Comparison of ENCODE assay signal across 8 mouse cellular contexts in genomic region chr7:25676085-25676781, GRCm38 (mm10). TPM values are rescaled to one million over a fixed set of nuclear protein-coding genes. Genes with fewer than 3 reads are reported as not detected.
DNase-seq lines count a peak whose midpoint lies in the region; ATAC-seq and TF ChIP-seq lines count a peak whose summit lies in the region.

No protein-coding gene starts in this region.

- peak; percentile 80 to 87 for DNase-seq in heart, adult 2 months
- peak; percentile 100 for DNase-seq in cerebellum, postnatal 25 days
- DNase-seq in layer of hippocampus, postnatal 25 days (ENCODE audit: extremely low spot score in 1 of 2, low spot score in 1 of 2), result peak; percentile 85 to 89
- DNase-seq in urinary bladder, postnatal 25 days (ENCODE audit: low spot score), result peak; percentile 48

- TF ChIP-seq CTCF in heart, adult 2 months (IDR thresholded peaks at IDR 0.05), result no peak

- ATAC-seq in heart, embryonic 11.5 days (replicated peaks; ENCODE audit: insufficient number of reproducible peaks, low FRiP score, low TSS enrichment), result no peak
- ATAC-seq in heart, embryonic 15.5 days (replicated peaks; ENCODE audit: insufficient number of reproducible peaks, insufficient read depth, low FRiP score, low read depth), result 0 out of 2 replicates have a peak, but pooled peaks have one; percentile 6
- ATAC-seq in midbrain, embryonic 16.5 days, result no peak; the same call in 1 of the 2 replicates
- no peak for ATAC-seq in intestine, embryonic 15.5 days

- WGBS in heart, adult 2 months, result 16% methylated on average over 15 of the region's 15 CpGs
- WGBS in heart, embryonic 11.5 days (ENCODE audit: insufficient replicate concordance), result 73% methylated on average over 15 of the region's 15 CpGs
- WGBS in heart, embryonic 15.5 days, result 37% methylated on average over 15 of the region's 15 CpGs
- WGBS in midbrain, embryonic 16.5 days, result 52% methylated on average over 15 of the region's 15 CpGs
- WGBS in intestine, embryonic 15.5 days, result 53% methylated on average over 15 of the region's 15 CpGs

- H3K36me3 ChIP-seq in heart, adult 2 months (ENCODE audit: control insufficient read depth, insufficient read depth, low read length), result no peaks in the 10 kb centered on the region
- no peaks in the 10 kb centered on the region for H3K36me3 ChIP-seq in heart, embryonic 11.5 days (ENCODE audit: control insufficient read depth, insufficient read depth, low read length)
- H3K36me3 ChIP-seq in heart, embryonic 15.5 days, result no peaks in the 10 kb centered on the region
- H3K36me3 ChIP-seq in midbrain, embryonic 16.5 days (ENCODE audit: control insufficient read depth, insufficient read depth, low read length), result no peaks in the 10 kb centered on the region
- H3K36me3 ChIP-seq in intestine, embryonic 15.5 days, result no peaks in the 10 kb centered on the region

- H3K27me3 ChIP-seq in heart, adult 2 months (ENCODE audit: control insufficient read depth, insufficient read depth, low read length), result no peaks in the 10 kb centered on the region; the same call in 1 of the 2 replicates
- H3K27me3 ChIP-seq in heart, embryonic 11.5 days (ENCODE audit: control insufficient read depth, insufficient read depth, low read length), result peaks cover 34% of the 10 kb centered on the region
- peaks cover 28% of the 10 kb centered on the region for H3K27me3 ChIP-seq in heart, embryonic 15.5 days
- H3K27me3 ChIP-seq in midbrain, embryonic 16.5 days (ENCODE audit: control insufficient read depth, insufficient read depth, low read depth, low read length), result peaks cover 18% of the 10 kb centered on the region
- H3K27me3 ChIP-seq in intestine, embryonic 15.5 days (replicated peaks), result peaks cover 26% of the 10 kb centered on the region

- peak; percentile 29; the same call in 1 of the 2 replicates for TF ChIP-seq EP300 in heart, adult 2 months (IDR thresholded peaks at IDR 0.05; ENCODE audit: insufficient read depth, low read depth, low read length)

- no peak overlapping the region for H3K4me3 ChIP-seq in heart, adult 2 months
- H3K4me3 ChIP-seq in heart, embryonic 11.5 days (ENCODE audit: low read depth, low read length), result no peak overlapping the region
- H3K4me3 ChIP-seq in heart, embryonic 15.5 days, result no peak overlapping the region
- H3K4me3 ChIP-seq in midbrain, embryonic 16.5 days (ENCODE audit: low read depth, low read length), result no peak overlapping the region
- no peak overlapping the region for H3K4me3 ChIP-seq in intestine, embryonic 15.5 days (replicated peaks)

- no peak overlapping the region for H3K9ac ChIP-seq in heart, adult 2 months (ENCODE audit: low read depth, low read length)
- H3K9ac ChIP-seq in heart, embryonic 11.5 days (ENCODE audit: low read depth, low read length), result no peak overlapping the region
- no peak overlapping the region for H3K9ac ChIP-seq in heart, embryonic 15.5 days
- H3K9ac ChIP-seq in midbrain, embryonic 16.5 days (ENCODE audit: low read depth, low read length), result no peak overlapping the region
- no peak overlapping the region for H3K9ac ChIP-seq in intestine, embryonic 15.5 days

- H3K9me3 ChIP-seq in heart, embryonic 11.5 days (replicated peaks; ENCODE audit: control insufficient read depth, low read length), result no peaks in the 10 kb centered on the region
- no peaks in the 10 kb centered on the region for H3K9me3 ChIP-seq in heart, embryonic 15.5 days (replicated peaks)
- H3K9me3 ChIP-seq in midbrain, embryonic 16.5 days (replicated peaks; ENCODE audit: control insufficient read depth, low read length, poor library complexity, severe bottlenecking), result no peaks in the 10 kb centered on the region
- no peaks in the 10 kb centered on the region for H3K9me3 ChIP-seq in intestine, embryonic 15.5 days

- no peak overlapping the region for H3K4me2 ChIP-seq in heart, embryonic 11.5 days
- no peak overlapping the region for H3K4me2 ChIP-seq in heart, embryonic 15.5 days
- H3K4me2 ChIP-seq in midbrain, embryonic 16.5 days (ENCODE audit: low read length), result peak overlapping the region; percentile 7; the same call in 1 of the 2 replicates
- no peak overlapping the region for H3K4me2 ChIP-seq in intestine, embryonic 15.5 days (replicated peaks)

- H3K4me1 ChIP-seq in heart, adult 2 months (ENCODE audit: control insufficient read depth, insufficient read depth, low read length), result peaks cover 2% of the 10 kb centered on the region; the same call in 1 of the 2 replicates
- peaks cover 10% of the 10 kb centered on the region; the same call in 1 of the 2 replicates for H3K4me1 ChIP-seq in heart, embryonic 11.5 days (ENCODE audit: control insufficient read depth, insufficient read depth, low read length)
- H3K4me1 ChIP-seq in heart, embryonic 15.5 days (replicated peaks), result peaks cover 33% of the 10 kb centered on the region
- H3K4me1 ChIP-seq in midbrain, embryonic 16.5 days (ENCODE audit: control insufficient read depth, insufficient read depth, low read length), result peaks cover 10% of the 10 kb centered on the region
- H3K4me1 ChIP-seq in intestine, embryonic 15.5 days (replicated peaks), result peaks cover 15% of the 10 kb centered on the region

- intact Hi-C loops in heart, adult 2 months (cut with DNase I), result loop anchor here (2.0 kb wide), 1 partner anchor 15 kb away; no protein-coding TSS in a partner anchor

- H3K79me2 ChIP-seq in heart, adult 2 months (replicated peaks; ENCODE audit: control insufficient read depth, insufficient read depth, low read length), result no peaks in the 10 kb centered on the region

- TF ChIP-seq POLR2A in heart, adult 2 months (IDR thresholded peaks at IDR 0.05; ENCODE audit: insufficient read depth, low read depth, low read length), result no peak

- no peak overlapping the region; the same call in 1 of the 2 replicates for H3K27ac ChIP-seq in heart, adult 2 months
- no peak overlapping the region for H3K27ac ChIP-seq in heart, embryonic 11.5 days (ENCODE audit: low read depth, low read length)
- peak overlapping the region; percentile 44 for H3K27ac ChIP-seq in heart, embryonic 15.5 days
- peak overlapping the region; percentile 40; the same call in 1 of the 2 replicates for H3K27ac ChIP-seq in midbrain, embryonic 16.5 days (ENCODE audit: low read length)
- no peak overlapping the region for H3K27ac ChIP-seq in intestine, embryonic 15.5 days

RNA-seq across cellular contexts. Expression of gene Tmem91, which starts 1.3 kb away (rescaled TPM):
- not detected for total RNA-seq in heart, adult 2 months (2021)
- polyA plus RNA-seq in heart, adult 2 months (2012; rRNA removed), result 1.1 TPM in 1 of 2 replicates, not detected in the other
- 1.2 and 2.0 TPM in 2 replicates for polyA plus RNA-seq in heart, embryonic 11.5 days (2014; fragmentation: Nextera tagmentation; extraction: Ambion mirVana)
- polyA plus RNA-seq in heart, embryonic 15.5 days (2015; fragmentation: Nextera tagmentation; extraction: Ambion mirVana), result 1.8 and 2.2 TPM in 2 replicates
- total RNA-seq in layer of hippocampus, postnatal 25 days (2021), result 10 to 100 TPM; 12.7 to 16.5 TPM
- polyA plus RNA-seq in midbrain, embryonic 16.5 days (2015; fragmentation: Nextera tagmentation; extraction: Ambion mirVana), result 61.6 and 90.5 TPM in 2 replicates
- polyA plus RNA-seq in intestine, embryonic 15.5 days (2015; fragmentation: Nextera tagmentation; extraction: Ambion mirVana), result 1.9 and 2.4 TPM in 2 replicates

RNA-seq across cellular contexts. Expression of gene B9d2, which starts 4.3 kb away (rescaled TPM):
- 10 to 100 TPM in 1 of 2 experiments, 1 to 10 TPM in 1; 7.9 to 10.2 TPM for total RNA-seq in heart, adult 2 months (2021)
- polyA plus RNA-seq in heart, adult 2 months (2012; rRNA removed), result 31.5 and 32.2 TPM in 2 replicates
- polyA plus RNA-seq in heart, embryonic 11.5 days (2014; fragmentation: Nextera tagmentation; extraction: Ambion mirVana), result 28.0 and 29.5 TPM in 2 replicates
- 24.5 and 30.9 TPM in 2 replicates for polyA plus RNA-seq in heart, embryonic 15.5 days (2015; fragmentation: Nextera tagmentation; extraction: Ambion mirVana)
- total RNA-seq in layer of hippocampus, postnatal 25 days (2021), result 10 to 100 TPM; 25.2 to 25.7 TPM
- polyA plus RNA-seq in midbrain, embryonic 16.5 days (2015; fragmentation: Nextera tagmentation; extraction: Ambion mirVana), result 40.0 and 49.8 TPM in 2 replicates
- 22.4 and 23.7 TPM in 2 replicates for polyA plus RNA-seq in intestine, embryonic 15.5 days (2015; fragmentation: Nextera tagmentation; extraction: Ambion mirVana)

RNA-seq across cellular contexts. Expression of gene Tgfb1, which starts 10.6 kb away (rescaled TPM):
- total RNA-seq in heart, adult 2 months (2021), result 10 to 100 TPM; 21.5 to 22.5 TPM
- polyA plus RNA-seq in heart, adult 2 months (2012; rRNA removed), result 16.3 and 24.7 TPM in 2 replicates
- polyA plus RNA-seq in heart, embryonic 11.5 days (2014; fragmentation: Nextera tagmentation; extraction: Ambion mirVana), result 3.5 and 3.6 TPM in 2 replicates
- 3.2 and 4.6 TPM in 2 replicates for polyA plus RNA-seq in heart, embryonic 15.5 days (2015; fragmentation: Nextera tagmentation; extraction: Ambion mirVana)
- total RNA-seq in layer of hippocampus, postnatal 25 days (2021), result 1 to 10 TPM; 7.0 to 8.6 TPM
- polyA plus RNA-seq in midbrain, embryonic 16.5 days (2015; fragmentation: Nextera tagmentation; extraction: Ambion mirVana), result 0.21 and 0.78 TPM in 2 replicates
- 2.3 and 2.5 TPM in 2 replicates for polyA plus RNA-seq in intestine, embryonic 15.5 days (2015; fragmentation: Nextera tagmentation; extraction: Ambion mirVana)

RNA-seq across cellular contexts. Expression of gene Exosc5, which starts 17.3 kb away (rescaled TPM):
- total RNA-seq in heart, adult 2 months (2021), result 10 to 100 TPM; 16.6 to 20.5 TPM
- 21.0 and 23.5 TPM in 2 replicates for polyA plus RNA-seq in heart, adult 2 months (2012; rRNA removed)
- 40.4 and 44.8 TPM in 2 replicates for polyA plus RNA-seq in heart, embryonic 11.5 days (2014; fragmentation: Nextera tagmentation; extraction: Ambion mirVana)
- 30.3 and 45.7 TPM in 2 replicates for polyA plus RNA-seq in heart, embryonic 15.5 days (2015; fragmentation: Nextera tagmentation; extraction: Ambion mirVana)
- total RNA-seq in layer of hippocampus, postnatal 25 days (2021), result 10 to 100 TPM; 26.4 to 30.5 TPM
- polyA plus RNA-seq in midbrain, embryonic 16.5 days (2015; fragmentation: Nextera tagmentation; extraction: Ambion mirVana), result 35.2 and 35.4 TPM in 2 replicates
- polyA plus RNA-seq in intestine, embryonic 15.5 days (2015; fragmentation: Nextera tagmentation; extraction: Ambion mirVana), result 80.5 and 87.7 TPM in 2 replicates

RNA-seq across cellular contexts. Expression of gene Bckdha, which starts 17.5 kb away (rescaled TPM):
- 100 to 1,000 TPM; 225 to 312 TPM for total RNA-seq in heart, adult 2 months (2021)
- polyA plus RNA-seq in heart, adult 2 months (2012; rRNA removed), result 490 and 545 TPM in 2 replicates
- 41.4 and 45.7 TPM in 2 replicates for polyA plus RNA-seq in heart, embryonic 11.5 days (2014; fragmentation: Nextera tagmentation; extraction: Ambion mirVana)
- polyA plus RNA-seq in heart, embryonic 15.5 days (2015; fragmentation: Nextera tagmentation; extraction: Ambion mirVana), result 58.5 and 68.9 TPM in 2 replicates
- total RNA-seq in layer of hippocampus, postnatal 25 days (2021), result 10 to 100 TPM; 40.1 to 45.5 TPM
- polyA plus RNA-seq in midbrain, embryonic 16.5 days (2015; fragmentation: Nextera tagmentation; extraction: Ambion mirVana), result 38.2 and 41.4 TPM in 2 replicates
- 44.7 and 49.2 TPM in 2 replicates for polyA plus RNA-seq in intestine, embryonic 15.5 days (2015; fragmentation: Nextera tagmentation; extraction: Ambion mirVana)

Comparison
In these comparisons a context has a peak if more than half of its experiments do, and no peak if none do; other contexts are left out.
1. H3K27ac ChIP-seq: peak in heart, embryonic 15.5 days (single experiment) and midbrain, embryonic 16.5 days (single experiment); none in heart, adult 2 months (single experiment), heart, embryonic 11.5 days (single experiment) and intestine, embryonic 15.5 days (single experiment).
2. DNase-seq: peak in every context shown above with its lines; median percentile 100 in cerebellum, postnatal 25 days; 87 in layer of hippocampus, postnatal 25 days; 84 in heart, adult 2 months; 48 in urinary bladder, postnatal 25 days.
3. RNA of gene Tmem91, which starts 1.3 kb away (polyA plus RNA-seq): 61.6 to 90.5 TPM in midbrain, embryonic 16.5 days; 1.9 to 2.4 TPM in intestine, embryonic 15.5 days, 1.2 to 2.0 TPM in heart, embryonic 11.5 days, 1.8 to 2.2 TPM in heart, embryonic 15.5 days and 1.1 TPM in heart, adult 2 months; every median in the first group is over 10 times any median in the second.